Mouse (Mus musculus) neural tube, embryonic 11.5 days (tissue): ENCODE data around the gene Gnaq. TPM values are rescaled to one million over a fixed set of nuclear protein-coding genes. Genes with fewer than 3 reads are reported as not detected.

Source experiments
- ATAC-seq: fragments of 200-750 bp; cut with Nextera tagmentation; 2 replicates; pipeline ENCODE4 v1.8.0; 2017; ENCODE audit warnings: moderate number of reproducible peaks, mild to moderate bottlenecking, moderate TSS enrichment, moderate library complexity; ENCODE audit not compliant: insufficient read depth, low FRiP score, low TSS enrichment
- DNase-seq: peaks from one replicate; pipeline ENCODE4 v3.0.0-alpha.2; 2015; ENCODE audit warnings: low spot score
- H3K27ac ChIP-seq: fragments of 300-500 bp; sonication (generic); 2 replicates; pipeline ENCODE4 v1.5.1; 2014; ENCODE audit warnings: low read depth, mild to moderate bottlenecking, low read length
- H3K27me3 ChIP-seq: fragments of 300-500 bp; sonication (generic); 2 replicates; pipeline ENCODE4 v1.6.1; 2014; ENCODE audit warnings: mild to moderate bottlenecking, low read length, mixed read lengths; ENCODE audit not compliant: control insufficient read depth, insufficient read depth
- H3K36me3 ChIP-seq: fragments of 300-500 bp; sonication (generic); 2 replicates; pipeline ENCODE4 v1.6.1; 2014; ENCODE audit warnings: mild to moderate bottlenecking, low read length, moderate library complexity, mixed read lengths; ENCODE audit not compliant: control insufficient read depth, insufficient read depth
- H3K4me1 ChIP-seq: fragments of 300-500 bp; sonication (generic); 2 replicates; pipeline ENCODE4 v1.6.1; 2014; ENCODE audit warnings: low read length, mixed read lengths; ENCODE audit not compliant: control insufficient read depth, insufficient read depth
- H3K4me2 ChIP-seq: fragments of 300-500 bp; sonication (generic); 2 replicates; pipeline ENCODE4 v1.6.1; 2014; ENCODE audit warnings: low read depth, mild to moderate bottlenecking, moderate library complexity
- H3K4me3 ChIP-seq: fragments of 300-500 bp; sonication (generic); 2 replicates; pipeline ENCODE4 v1.5.1; 2014; ENCODE audit warnings: low read depth, low read length
- H3K9ac ChIP-seq: fragments of 300-500 bp; sonication (generic); 2 replicates; pipeline ENCODE4 v1.6.1; 2014; ENCODE audit warnings: mild to moderate bottlenecking, low read length
- H3K9me3 ChIP-seq: fragments of 300-500 bp; sonication (generic); 2 replicates; pipeline ENCODE4 v1.6.1; 2016; ENCODE audit warnings: low read length; ENCODE audit not compliant: control insufficient read depth
- WGBS: fragments of 180-500 bp; shearing (Covaris S2); extraction: QIAGEN DNeasy Blood & Tissue Kit; methylation state at CpG from one replicate; pipeline ENCODE4 v1.1.7; 2014; 5-methylcytosine and 5-hydroxymethylcytosine counted together
- polyA plus RNA-seq: library from polyadenylated mRNA; unstranded; fragments of >200 nt; fragmentation: Nextera tagmentation; extraction: Ambion mirVana; gene quantifications from 2 replicates; pipeline ENCODE4 v1.2.1, GENCODE M21; 2014

The Gnaq gene
- polyA plus RNA-seq, 1 experiment from 2014 or later: 26.5 TPM

GRCm38 (mm10) chr19:16375881-16376280 lies 243.2 kb downstream of the Gnaq start:
- Histone ChIP-seq H3K4me1 (peaks cover 11% of the 10 kb centered on the region), H3K27ac (no peak overlapping the region), H3K9ac (no peak overlapping the region), H3K4me3 (no peak overlapping the region), H3K4me2 (no peak overlapping the region), H3K27me3 (no peaks in the 10 kb centered on the region), H3K9me3 (no peaks in the 10 kb centered on the region), H3K36me3 (peaks cover 2% of the 10 kb centered on the region; the same call in 1 of the 2 replicates)
- no peak for DNase-seq
- WGBS: 27% methylated on average over 4 of the region's 4 CpGs
- no peak for ATAC-seq

- no peak overlapping the region for H3K4me2 ChIP-seq
- H3K27me3 ChIP-seq: no peaks in the 10 kb centered on the region
- no peak overlapping the region for H3K4me3 ChIP-seq
- H3K27ac ChIP-seq: no peak overlapping the region
- DNase-seq (no peak), ATAC-seq (no peak)
- H3K4me1 ChIP-seq: no peaks in the 10 kb centered on the region; the same call in 1 of the 2 replicates
- H3K36me3 ChIP-seq: peaks cover 2% of the 10 kb centered on the region; the same call in 1 of the 2 replicates
- WGBS: 81% methylated on average over 7 of the region's 7 CpGs
- no peak overlapping the region for H3K9ac ChIP-seq
- H3K9me3 ChIP-seq: no peaks in the 10 kb centered on the region
Observed at GRCm38 (mm10) chr19:16378565-16378964, 245.9 kb downstream of the Gnaq start.

GRCm38 (mm10) chr19:16379687-16380086 lies 247.1 kb downstream of the Gnaq start:
- no peak overlapping the region for H3K4me3 ChIP-seq
- WGBS: 81% methylated on average over 8 of the region's 8 CpGs
- H3K9ac ChIP-seq: no peak overlapping the region
- no peaks in the 10 kb centered on the region for H3K27me3 ChIP-seq
- ATAC-seq (no peak), DNase-seq (no peak)
- H3K4me1 ChIP-seq: no peaks in the 10 kb centered on the region
- no peak overlapping the region for H3K27ac ChIP-seq
- peaks cover 2% of the 10 kb centered on the region; the same call in 1 of the 2 replicates for H3K36me3 ChIP-seq
- no peaks in the 10 kb centered on the region for H3K9me3 ChIP-seq
- no peak overlapping the region for H3K4me2 ChIP-seq

- ATAC-seq: no peak
Observed at GRCm38 (mm10) chr19:16382392-16382791, 249.8 kb downstream of the Gnaq start.

GRCm38 (mm10) chr19:16383127-16383526 lies 250.5 kb downstream of the Gnaq start:
- H3K36me3 ChIP-seq: peaks cover 2% of the 10 kb centered on the region; the same call in 1 of the 2 replicates
- no peak overlapping the region for H3K9ac ChIP-seq
- no peaks in the 10 kb centered on the region for H3K4me1 ChIP-seq
- DNase-seq (no peak), ATAC-seq (no peak)
- H3K9me3 ChIP-seq: no peaks in the 10 kb centered on the region
- H3K27me3 ChIP-seq: no peaks in the 10 kb centered on the region
- no peak overlapping the region for H3K4me2 ChIP-seq
- H3K4me3 ChIP-seq: no peak overlapping the region
- WGBS: 82% methylated on average over 13 of the region's 13 CpGs
- no peak overlapping the region for H3K27ac ChIP-seq

More at GRCm38 (mm10) chr19:16382392-16382791, 249.8 kb downstream of the Gnaq start:
- Histone ChIP-seq H3K27ac (no peak overlapping the region), H3K4me3 (no peak overlapping the region), H3K9ac (no peak overlapping the region), H3K36me3 (peaks cover 2% of the 10 kb centered on the region; the same call in 1 of the 2 replicates), H3K9me3 (no peaks in the 10 kb centered on the region), H3K4me1 (no peaks in the 10 kb centered on the region), H3K4me2 (no peak overlapping the region), H3K27me3 (no peaks in the 10 kb centered on the region)
- 81% methylated on average over 2 of the region's 2 CpGs for WGBS
- DNase-seq: no peak

GRCm38 (mm10) chr19:16384094-16384493 lies 251.5 kb downstream of the Gnaq start:
- no peak overlapping the region for H3K4me2 ChIP-seq

GRCm38 (mm10) chr19:16384957-16385356 lies 252.3 kb downstream of the Gnaq start:
- no peak overlapping the region for H3K4me2 ChIP-seq
- H3K4me1 ChIP-seq: no peaks in the 10 kb centered on the region
- H3K9me3 ChIP-seq: no peaks in the 10 kb centered on the region
- H3K27ac ChIP-seq: no peak overlapping the region
- DNase-seq (no peak), ATAC-seq (no peak)
- H3K9ac ChIP-seq: no peak overlapping the region
- no peaks in the 10 kb centered on the region for H3K36me3 ChIP-seq
- no peaks in the 10 kb centered on the region for H3K27me3 ChIP-seq
- WGBS: 82% methylated on average over 11 of the region's 11 CpGs
- no peak overlapping the region for H3K4me3 ChIP-seq

More at GRCm38 (mm10) chr19:16384094-16384493, 251.5 kb downstream of the Gnaq start:
- no peak overlapping the region for H3K4me3 ChIP-seq
- no peak overlapping the region for H3K27ac ChIP-seq
- DNase-seq (no peak), ATAC-seq (no peak)
- H3K36me3 ChIP-seq: no peaks in the 10 kb centered on the region
- no peak overlapping the region for H3K9ac ChIP-seq
- no peaks in the 10 kb centered on the region for H3K27me3 ChIP-seq
- no peaks in the 10 kb centered on the region for H3K4me1 ChIP-seq
- 87% methylated on average over 6 of the region's 6 CpGs for WGBS
- no peaks in the 10 kb centered on the region for H3K9me3 ChIP-seq

- Histone ChIP-seq H3K4me1 (no peaks in the 10 kb centered on the region), H3K36me3 (no peaks in the 10 kb centered on the region), H3K9me3 (no peaks in the 10 kb centered on the region), H3K4me2 (no peak overlapping the region), H3K4me3 (no peak overlapping the region), H3K9ac (no peak overlapping the region), H3K27me3 (no peaks in the 10 kb centered on the region), H3K27ac (no peak overlapping the region)
- ATAC-seq (no peak), DNase-seq (no peak)
- WGBS: 81% methylated on average over 6 of the region's 6 CpGs
Observed at GRCm38 (mm10) chr19:16386514-16386913, 253.9 kb downstream of the Gnaq start.

- no peaks in the 10 kb centered on the region for H3K9me3 ChIP-seq
- no peak overlapping the region for H3K4me3 ChIP-seq
- no peak overlapping the region for H3K4me2 ChIP-seq
- no peaks in the 10 kb centered on the region for H3K4me1 ChIP-seq
- DNase-seq: no peak
- no peaks in the 10 kb centered on the region for H3K36me3 ChIP-seq
- no peak for ATAC-seq
- no peak overlapping the region for H3K27ac ChIP-seq
- no peak overlapping the region for H3K9ac ChIP-seq
- 91% methylated on average over 6 of the region's 6 CpGs for WGBS
- no peaks in the 10 kb centered on the region for H3K27me3 ChIP-seq
Observed at GRCm38 (mm10) chr19:16390192-16390795, 257.7 kb downstream of the Gnaq start.
